Mouse (Mus musculus): ENCODE measurements at regions not wholly inside any gene's neighbourhood (a gene's known extent, or its start where the extent isn't known, plus 50 kb on each side); places are given as distances from the start of the nearest gene placed in this dataset.
"Not testable (repeated sequence)": the region's sequence is repeated elsewhere in the genome, so short reads cannot be mapped to it uniquely, and the experiment has no call there.

GRCm38 (mm10) chr6:3201507-3201906 lies 197.9 kb downstream of the Samd9l start:
- ATAC-seq (ENCODE audit: insufficient number of reproducible peaks, low FRiP score, low TSS enrichment, low read depth); H3K27me3 ChIP-seq: not testable (repeated sequence)
- WGBS = 45% methylated on average over 12 of the region's 12 CpGs

GRCm38 (mm10) chr6:3201107-3201506 lies 198.3 kb downstream of the Samd9l start:
- Histone ChIP-seq H3K9ac (no peak overlapping the region), H3K27me3 (no peaks in the 10 kb centered on the region), H3K27ac (replicated peaks) (no peak overlapping the region), H3K9me3 (replicated peaks) (no peaks in the 10 kb centered on the region), H3K4me3 (replicated peaks) (no peak overlapping the region), H3K36me3 (no peaks in the 10 kb centered on the region), H3K4me2 (replicated peaks) (no peak overlapping the region), H3K4me1 (no peaks in the 10 kb centered on the region)
- WGBS = 57% methylated on average over 33 of the region's 33 CpGs
- no peak for ATAC-seq (ENCODE audit: insufficient number of reproducible peaks, low FRiP score, low TSS enrichment, low read depth)

More at GRCm38 (mm10) chr6:3201507-3201906, 197.9 kb downstream of the Samd9l start:
- H3K4me1 ChIP-seq; H3K4me2 ChIP-seq (replicated peaks); H3K9me3 ChIP-seq (replicated peaks); H3K36me3 ChIP-seq; H3K9ac ChIP-seq; H3K27ac ChIP-seq (replicated peaks); H3K4me3 ChIP-seq (replicated peaks): not testable (repeated sequence)

GRCm38 (mm10) chr6:3200586-3200985 lies 198.8 kb downstream of the Samd9l start:
- not testable (repeated sequence) for H3K4me1 ChIP-seq; H3K27me3 ChIP-seq; H3K4me2 ChIP-seq (replicated peaks); H3K4me3 ChIP-seq (replicated peaks); H3K36me3 ChIP-seq; H3K9ac ChIP-seq; ATAC-seq (ENCODE audit: insufficient number of reproducible peaks, low FRiP score, low TSS enrichment, low read depth); H3K27ac ChIP-seq (replicated peaks); H3K9me3 ChIP-seq (replicated peaks)
- WGBS = 83% methylated on average over 18 of the region's 18 CpGs

- H3K27ac ChIP-seq (replicated peaks); H3K4me1 ChIP-seq; H3K4me3 ChIP-seq (replicated peaks); H3K9ac ChIP-seq; H3K36me3 ChIP-seq; ATAC-seq (ENCODE audit: insufficient number of reproducible peaks, low FRiP score, low TSS enrichment, low read depth); H3K4me2 ChIP-seq (replicated peaks); H3K27me3 ChIP-seq; H3K9me3 ChIP-seq (replicated peaks): not testable (repeated sequence)
- WGBS = 57% methylated on average over 1 of the region's 1 CpGs
Observed at GRCm38 (mm10) chr6:3192424-3192820, 206.9 kb downstream of the Samd9l start.

GRCm38 (mm10) chr6:3191695-3192423 lies 207.5 kb downstream of the Samd9l start:
- H3K9me3 ChIP-seq (replicated peaks); H3K4me1 ChIP-seq; H3K27ac ChIP-seq (replicated peaks); H3K27me3 ChIP-seq; H3K9ac ChIP-seq; H3K4me3 ChIP-seq (replicated peaks); H3K36me3 ChIP-seq; H3K4me2 ChIP-seq (replicated peaks): not testable (repeated sequence)
- 86% methylated on average over 5 of the region's 6 CpGs for WGBS
- ATAC-seq (ENCODE audit: insufficient number of reproducible peaks, low FRiP score, low TSS enrichment, low read depth) = peak; percentile 67

GRCm38 (mm10) chr6:3183819-3184199 lies 215.6 kb downstream of the Samd9l start:
- ATAC-seq (ENCODE audit: insufficient number of reproducible peaks, low FRiP score, low TSS enrichment, low read depth) = no peak
- no peaks in the 10 kb centered on the region for H3K36me3 ChIP-seq
- H3K9ac ChIP-seq = no peak overlapping the region
- H3K4me2 ChIP-seq (replicated peaks) = no peak overlapping the region
- H3K27ac ChIP-seq (replicated peaks) = no peak overlapping the region
- H3K9me3 ChIP-seq (replicated peaks) = peaks cover 13% of the 10 kb centered on the region
- no peaks in the 10 kb centered on the region for H3K4me1 ChIP-seq
- WGBS = 35% methylated on average over 5 of the region's 5 CpGs
- H3K27me3 ChIP-seq = no peaks in the 10 kb centered on the region
- H3K4me3 ChIP-seq (replicated peaks) = no peak overlapping the region

GRCm38 (mm10) chr6:3182889-3183818 lies 216.2 kb downstream of the Samd9l start:
- ATAC-seq (ENCODE audit: insufficient number of reproducible peaks, low FRiP score, low TSS enrichment, low read depth) = peak; percentile 80
- Histone ChIP-seq H3K27ac (replicated peaks) (no peak overlapping the region), H3K36me3 (no peaks in the 10 kb centered on the region), H3K27me3 (no peaks in the 10 kb centered on the region), H3K4me1 (no peaks in the 10 kb centered on the region), H3K4me3 (replicated peaks) (peak overlapping the region; percentile 0; the same call in 1 of the 2 replicates), H3K4me2 (replicated peaks) (peak overlapping the region; percentile 8), H3K9me3 (replicated peaks) (peaks cover 13% of the 10 kb centered on the region), H3K9ac (no peak overlapping the region)
- 44% methylated on average over 33 of the region's 33 CpGs for WGBS

GRCm38 (mm10) chr6:3182424-3182841 lies 216.9 kb downstream of the Samd9l start:
- not testable (repeated sequence) for H3K9ac ChIP-seq
- peak; percentile 60 for ATAC-seq (ENCODE audit: insufficient number of reproducible peaks, low FRiP score, low TSS enrichment, low read depth)

GRCm38 (mm10) chr6:3179603-3180348 lies 219.6 kb downstream of the Samd9l start:
- H3K36me3 ChIP-seq; H3K27me3 ChIP-seq; H3K27ac ChIP-seq (replicated peaks); H3K4me1 ChIP-seq; ATAC-seq (ENCODE audit: insufficient number of reproducible peaks, low FRiP score, low TSS enrichment, low read depth); H3K9ac ChIP-seq; H3K4me3 ChIP-seq (replicated peaks); H3K4me2 ChIP-seq (replicated peaks): not testable (repeated sequence)
- H3K9me3 ChIP-seq (replicated peaks) = peaks cover 13% of the 10 kb centered on the region
- 77% methylated on average over 8 of the region's 10 CpGs for WGBS

More at GRCm38 (mm10) chr6:3182424-3182841, 216.9 kb downstream of the Samd9l start:
- peak overlapping the region; percentile 8 for H3K4me2 ChIP-seq (replicated peaks)
- not testable (repeated sequence) for H3K27ac ChIP-seq (replicated peaks); H3K4me3 ChIP-seq (replicated peaks); H3K27me3 ChIP-seq; H3K4me1 ChIP-seq; H3K36me3 ChIP-seq
- peaks cover 13% of the 10 kb centered on the region for H3K9me3 ChIP-seq (replicated peaks)
- WGBS = 39% methylated on average over 17 of the region's 17 CpGs

GRCm38 (mm10) chr6:3169479-3169878 lies 229.9 kb downstream of the Samd9l start:
- not testable (repeated sequence) for H3K4me1 ChIP-seq; H3K9ac ChIP-seq; H3K9me3 ChIP-seq (replicated peaks); H3K27ac ChIP-seq (replicated peaks); H3K27me3 ChIP-seq; H3K4me3 ChIP-seq (replicated peaks); H3K36me3 ChIP-seq; ATAC-seq (ENCODE audit: insufficient number of reproducible peaks, low FRiP score, low TSS enrichment, low read depth); H3K4me2 ChIP-seq (replicated peaks)
- 60% methylated on average over 4 of the region's 4 CpGs for WGBS

- 26% methylated on average over 1 of the region's 1 CpGs for WGBS
Observed at GRCm38 (mm10) chr6:3166149-3166548, 233.2 kb downstream of the Samd9l start.

More at GRCm38 (mm10) chr6:3166149-3166548, 233.2 kb downstream of the Samd9l start:
- H3K36me3 ChIP-seq; H3K4me3 ChIP-seq (replicated peaks); ATAC-seq (ENCODE audit: insufficient number of reproducible peaks, low FRiP score, low TSS enrichment, low read depth); H3K27ac ChIP-seq (replicated peaks); H3K4me1 ChIP-seq; H3K4me2 ChIP-seq (replicated peaks); H3K27me3 ChIP-seq; H3K9me3 ChIP-seq (replicated peaks); H3K9ac ChIP-seq: not testable (repeated sequence)

All from embryonic facial prominence, embryonic 15.5 days (tissue).